Mouse (Mus musculus) stomach, postnatal 0 days (tissue): ENCODE measurements at regions not wholly inside any gene's neighbourhood (a gene's known extent, or its start where the extent isn't known, plus 50 kb on each side); places are given as distances from the start of the nearest gene placed in this dataset.

Source experiments
- CTCF ChIP-seq: IDR thresholded peaks from 2 replicates; pipeline ENCODE4 v1.5.1; 2016; ENCODE audit warnings: antibody characterized with exemption, low read depth, mild to moderate bottlenecking, moderate library complexity
- EP300 ChIP-seq: optimal IDR thresholded peaks from 2 replicates; pipeline ENCODE3; 2016; ENCODE audit warnings: antibody characterized with exemption

DNA sequence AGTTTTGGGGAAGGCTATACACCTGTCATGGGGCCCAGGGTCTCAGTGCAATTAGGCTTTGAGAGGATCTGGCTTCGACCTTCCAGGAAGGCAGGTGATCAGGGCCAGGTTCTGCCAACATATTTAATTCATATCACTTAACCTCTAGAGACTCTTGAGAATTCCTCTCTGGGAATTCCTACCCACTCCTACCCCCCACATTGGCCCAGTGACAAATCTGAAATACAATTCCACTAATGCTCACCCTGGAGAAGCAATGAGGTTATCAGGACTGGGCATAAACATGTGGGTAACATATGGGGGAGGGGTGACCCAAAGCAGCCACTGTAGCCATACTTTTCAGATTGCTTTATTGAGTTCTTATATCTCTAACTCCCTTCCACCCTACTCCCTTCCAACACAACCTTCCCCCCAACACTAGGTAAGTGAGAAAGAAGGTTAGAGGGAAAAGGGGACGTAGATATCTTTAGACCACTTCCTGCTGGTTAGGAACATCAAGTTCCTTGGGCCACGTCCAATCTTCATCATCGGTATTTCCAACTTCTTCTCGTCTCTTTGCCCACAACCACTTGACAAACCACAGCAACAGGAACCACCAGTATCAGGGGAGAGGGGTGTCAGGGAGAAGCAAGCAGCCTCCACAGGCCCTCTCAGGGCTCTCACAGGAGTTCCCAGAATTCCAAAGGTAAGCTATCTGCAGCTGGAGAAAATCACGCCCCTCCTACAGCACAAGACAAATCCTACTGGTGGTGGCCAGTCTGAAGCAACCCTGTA is 110.4 kb upstream of the Rbm19 start:
- TF ChIP-seq CTCF (no peak), EP300 (no peak)
